Mouse (Mus musculus): ENCODE data around the gene Cops6.

DNA sequence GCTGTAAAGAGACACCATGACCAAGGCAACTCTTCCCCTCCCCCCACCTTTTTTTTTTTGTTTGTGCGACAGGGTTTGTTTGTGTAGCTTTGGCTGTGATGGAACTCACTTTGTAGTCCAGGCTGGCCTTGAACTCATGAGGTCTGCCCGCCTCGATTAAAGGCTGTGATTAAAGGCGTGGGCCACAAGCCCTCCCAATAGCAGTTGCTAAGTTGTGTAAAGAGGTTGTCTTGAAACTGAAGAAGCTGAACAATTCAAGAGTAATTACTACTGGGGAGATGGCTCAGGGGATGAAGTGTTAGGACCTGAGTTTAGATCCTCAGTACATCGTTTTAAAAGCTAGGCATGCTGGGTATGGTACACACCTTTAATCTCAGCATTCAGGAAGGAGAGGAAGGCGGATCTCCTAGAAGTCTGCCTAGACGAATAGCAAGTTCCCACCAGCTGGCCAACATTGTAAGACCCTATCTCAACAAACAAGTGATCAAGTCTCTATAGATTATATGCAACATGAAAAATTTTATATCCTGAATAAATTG lies 578 bp upstream of the Cops6 start:
- TF ChIP-seq CTCF (IDR thresholded peaks at IDR 0.05; ENCODE audit: insufficient read depth, low read depth, low read length) (no peak), POLR2A (IDR thresholded peaks at IDR 0.05; ENCODE audit: insufficient read depth, low read depth, low read length) (no peak)

Data from olfactory bulb, adult 2 months (tissue).